Mouse (Mus musculus) forebrain, embryonic 15.5 days (tissue): ENCODE measurements around the gene Cpsf4l. TPM values are rescaled to one million over a fixed set of nuclear protein-coding genes. Genes with fewer than 3 reads are reported as not detected.

Experiments
- ATAC-seq: fragments of 200-750 bp; cut with Nextera tagmentation; replicated peaks from 2 replicates; pipeline ENCODE4 v1.8.0; 2017; ENCODE audit warnings: mild to moderate bottlenecking, moderate TSS enrichment, moderate library complexity
- H3K27ac ChIP-seq: fragments of 300-500 bp; sonication (generic); replicated peaks from 2 replicates; pipeline ENCODE4 v1.5.1; 2015; ENCODE audit warnings: mild to moderate bottlenecking, inconsistent platforms
- H3K27me3 ChIP-seq: fragments of 300-500 bp; sonication (generic); 2 replicates; pipeline ENCODE4 v1.6.1; 2015; ENCODE audit warnings: inconsistent platforms
- H3K36me3 ChIP-seq: fragments of 300-500 bp; sonication (generic); 2 replicates; pipeline ENCODE4 v1.6.1; 2015; ENCODE audit warnings: mild to moderate bottlenecking, inconsistent platforms
- H3K4me1 ChIP-seq: fragments of 300-500 bp; sonication (generic); 2 replicates; pipeline ENCODE4 v1.6.1; 2015; ENCODE audit warnings: inconsistent platforms
- H3K4me2 ChIP-seq: fragments of 300-500 bp; sonication (generic); replicated peaks from 2 replicates; pipeline ENCODE4 v1.6.1; 2015; ENCODE audit warnings: mild to moderate bottlenecking, inconsistent platforms
- H3K4me3 ChIP-seq: fragments of 300-500 bp; sonication (generic); 2 replicates; pipeline ENCODE4 v1.5.1; 2015; ENCODE audit warnings: mild to moderate bottlenecking, inconsistent platforms
- H3K9ac ChIP-seq: fragments of 300-500 bp; sonication (generic); replicated peaks from 2 replicates; pipeline ENCODE4 v1.6.1; 2015; ENCODE audit warnings: mild to moderate bottlenecking, inconsistent platforms
- H3K9me3 ChIP-seq: fragments of 300-500 bp; sonication (generic); 2 replicates; pipeline ENCODE4 v1.6.1; 2016; ENCODE audit warnings: inconsistent platforms
- WGBS: fragments of 180-500 bp; shearing (Covaris S2); methylation state at CpG from one replicate; pipeline ENCODE4 v1.1.7; 2015; ENCODE audit warnings: mixed read lengths; 5-methylcytosine and 5-hydroxymethylcytosine counted together
- polyA plus RNA-seq: library from polyadenylated mRNA; unstranded; fragments of >200 nt; fragmentation: Nextera tagmentation; extraction: Ambion mirVana; gene quantifications from 2 replicates; pipeline ENCODE4 v1.2.1, GENCODE M21; 2015

The Cpsf4l gene
- polyA plus RNA-seq, 1 experiment from 2014 or later: 0.38 TPM

DNA sequence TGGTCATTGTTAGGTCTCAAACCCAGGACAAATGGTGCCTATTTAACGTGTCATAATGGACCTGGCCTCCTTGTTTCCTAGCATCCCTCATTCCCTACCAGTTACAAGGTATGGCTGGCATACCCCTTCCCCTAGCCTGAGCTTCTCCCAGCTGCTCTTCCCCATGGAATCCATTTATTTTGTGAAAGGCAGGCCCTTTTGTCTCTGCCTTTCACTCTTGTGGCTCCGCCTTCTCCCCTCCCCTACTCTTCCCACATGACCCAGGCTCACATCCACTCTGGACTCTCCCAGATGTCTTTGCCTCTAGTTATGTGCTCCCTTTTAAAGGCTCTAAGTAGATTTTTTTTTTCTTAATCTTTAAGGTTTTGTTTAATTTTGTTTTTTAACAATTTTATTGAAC, 22.8 kb downstream of the Cpsf4l start:
- H3K9ac ChIP-seq: no peak overlapping the region; the same call in 1 of the 2 replicates
- H3K36me3 ChIP-seq: peaks cover 32% of the 10 kb centered on the region
- H3K9me3 ChIP-seq: no peaks in the 10 kb centered on the region
- 29% methylated on average over 2 of the region's 2 CpGs for whole genome bisulfite sequencing
- no peak for ATAC-seq
- 0 out of 2 replicates have a peak overlapping the region, but pooled peaks have one; percentile 10 for H3K4me2 ChIP-seq
- no peaks in the 10 kb centered on the region for H3K27me3 ChIP-seq
- H3K4me1 ChIP-seq: peaks cover 35% of the 10 kb centered on the region
- no peak overlapping the region for H3K4me3 ChIP-seq
- H3K27ac ChIP-seq: 0 out of 2 replicates have a peak overlapping the region, but pooled peaks have one; percentile 14

GRCm38 (mm10) chr11:113684707-113685426, 24.9 kb downstream of the Cpsf4l start:
- H3K4me3 ChIP-seq: peak overlapping the region; percentile 87
- H3K9me3 ChIP-seq: no peaks in the 10 kb centered on the region
- no peaks in the 10 kb centered on the region for H3K27me3 ChIP-seq
- peaks cover 21% of the 10 kb centered on the region for H3K36me3 ChIP-seq
- peak overlapping the region; percentile 74 for H3K9ac ChIP-seq
- no peak for ATAC-seq
- H3K4me1 ChIP-seq: peaks cover 50% of the 10 kb centered on the region
- H3K4me2 ChIP-seq: peak overlapping the region; percentile 98
- H3K27ac ChIP-seq: peak overlapping the region; percentile 92; the same call in 1 of the 2 replicates
- WGBS: 43% methylated on average over 25 of the region's 25 CpGs

GRCm38 (mm10) chr11:113683957-113684706, 25.7 kb downstream of the Cpsf4l start, which contains the start of the genes Fam104a and D11Wsu47e:
Gene Fam104a (minus strand): TSS chr11:113684155.
Gene D11Wsu47e (plus strand): TSS chr11:113684412.
- no peaks in the 10 kb centered on the region for H3K9me3 ChIP-seq
- peaks cover 52% of the 10 kb centered on the region for H3K4me1 ChIP-seq
- H3K36me3 ChIP-seq: peaks cover 16% of the 10 kb centered on the region
- no peaks in the 10 kb centered on the region for H3K27me3 ChIP-seq
- peak within 1 kb of the TSS; percentile 87 for H3K4me3 ChIP-seq
- peak within 1 kb of the TSS; percentile 92 for H3K27ac ChIP-seq
- ATAC-seq: peak; percentile 96
- H3K9ac ChIP-seq: peak within 1 kb of the TSS; percentile 74
- peak within 1 kb of the TSS; percentile 98 for H3K4me2 ChIP-seq
- under 1% methylated on average over 73 of the region's 73 CpGs for WGBS

- peaks cover 52% of the 10 kb centered on the region for H3K4me1 ChIP-seq
- H3K36me3 ChIP-seq: peaks cover 11% of the 10 kb centered on the region
- ATAC-seq: peak; percentile 81; the same call in 1 of the 2 replicates
- H3K4me3 ChIP-seq: peak overlapping the region; percentile 87
- H3K27ac ChIP-seq: peak overlapping the region; percentile 92
- H3K4me2 ChIP-seq: peak overlapping the region; percentile 98
- under 1% methylated on average over 38 of the region's 38 CpGs for WGBS
- H3K27me3 ChIP-seq: no peaks in the 10 kb centered on the region
- no peaks in the 10 kb centered on the region for H3K9me3 ChIP-seq
- H3K9ac ChIP-seq: peak overlapping the region; percentile 74
Measured at GRCm38 (mm10) chr11:113683627-113683956, 26.2 kb downstream of the Cpsf4l start.

DNA sequence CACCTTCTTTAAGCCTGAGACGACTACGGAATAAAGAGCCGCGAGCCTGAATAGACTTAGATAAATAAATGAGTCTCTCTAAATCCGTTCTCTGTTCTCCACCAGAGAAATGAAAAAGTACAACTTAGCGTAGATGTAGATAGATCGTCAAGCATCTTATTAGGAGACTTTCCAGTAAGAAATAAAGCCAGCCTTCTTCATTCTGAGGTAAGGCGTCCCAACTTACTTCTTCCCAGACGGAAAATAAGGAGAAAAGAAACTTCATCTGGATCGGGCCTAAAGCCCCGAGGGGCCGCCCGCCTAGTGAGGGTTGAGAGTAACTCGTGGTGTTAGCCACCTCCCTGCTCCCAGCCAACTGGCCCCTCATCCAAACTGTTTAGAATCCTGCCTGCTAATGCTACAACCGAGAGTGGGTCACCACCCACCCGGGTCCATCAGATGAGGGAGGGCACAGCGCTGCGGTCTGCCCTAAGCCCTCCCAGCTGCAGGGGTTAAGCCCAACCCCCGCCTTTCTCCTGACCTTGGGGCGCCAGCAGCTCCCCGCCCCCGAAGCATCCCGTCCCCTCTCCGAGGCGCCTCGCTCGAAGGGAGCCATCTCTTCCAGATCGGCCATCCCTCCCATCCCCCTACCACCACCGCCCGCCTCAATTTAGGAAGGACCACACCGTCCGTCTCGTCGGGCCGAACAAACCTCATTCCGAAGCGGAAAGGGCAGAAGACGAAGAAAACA, 26.8 kb downstream of the Cpsf4l start:
- Histone ChIP-seq H3K27ac (peak overlapping the region; percentile 92), H3K9me3 (no peaks in the 10 kb centered on the region), H3K4me1 (peaks cover 55% of the 10 kb centered on the region), H3K4me2 (peak overlapping the region; percentile 98), H3K9ac (peak overlapping the region; percentile 74), H3K27me3 (no peaks in the 10 kb centered on the region), H3K4me3 (peak overlapping the region; percentile 87), H3K36me3 (peaks cover 6% of the 10 kb centered on the region)
- 2% methylated on average over 38 of the region's 38 CpGs for WGBS
- ATAC-seq: peak; percentile 21

- Histone ChIP-seq H3K27me3 (no peaks in the 10 kb centered on the region), H3K27ac (no peak overlapping the region), H3K4me3 (peak overlapping the region; percentile 87), H3K36me3 (peaks cover 2% of the 10 kb centered on the region), H3K4me2 (peak overlapping the region; percentile 98), H3K4me1 (peaks cover 53% of the 10 kb centered on the region), H3K9ac (0 out of 2 replicates have a peak overlapping the region, but pooled peaks have one; percentile 32), H3K9me3 (no peaks in the 10 kb centered on the region)
- no peak for ATAC-seq
Measured at GRCm38 (mm10) chr11:113681979-113682378, 27.8 kb downstream of the Cpsf4l start.

DNA sequence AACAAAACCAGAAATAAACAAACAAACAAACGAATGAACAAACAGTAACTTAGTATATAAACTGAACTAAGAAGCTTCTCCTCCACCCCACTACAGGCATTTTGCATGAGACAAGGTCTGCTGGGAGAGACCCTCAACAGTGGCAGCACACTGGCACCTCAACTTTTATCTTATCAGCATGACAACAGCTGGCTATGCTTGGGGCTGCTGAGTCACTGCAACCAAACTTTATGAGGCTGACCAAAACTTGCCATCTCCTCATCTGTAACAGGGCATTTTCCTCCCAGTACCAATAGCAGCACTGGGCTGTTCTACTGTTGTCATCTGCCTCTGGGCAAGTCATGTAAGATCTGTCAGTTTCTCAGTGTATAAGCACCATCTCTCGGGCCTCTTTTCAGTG, 28.9 kb downstream of the Cpsf4l start:
- H3K4me2 ChIP-seq: no peak overlapping the region
- no peak overlapping the region for H3K27ac ChIP-seq
- no peak overlapping the region for H3K4me3 ChIP-seq
- no peaks in the 10 kb centered on the region for H3K9me3 ChIP-seq
- ATAC-seq: no peak
- WGBS: 95% methylated on average over 2 of the region's 2 CpGs
- H3K9ac ChIP-seq: 0 out of 2 replicates have a peak overlapping the region, but pooled peaks have one; percentile 13
- no peaks in the 10 kb centered on the region for H3K27me3 ChIP-seq
- peaks cover 44% of the 10 kb centered on the region for H3K4me1 ChIP-seq
- H3K36me3 ChIP-seq: peaks cover 13% of the 10 kb centered on the region

DNA sequence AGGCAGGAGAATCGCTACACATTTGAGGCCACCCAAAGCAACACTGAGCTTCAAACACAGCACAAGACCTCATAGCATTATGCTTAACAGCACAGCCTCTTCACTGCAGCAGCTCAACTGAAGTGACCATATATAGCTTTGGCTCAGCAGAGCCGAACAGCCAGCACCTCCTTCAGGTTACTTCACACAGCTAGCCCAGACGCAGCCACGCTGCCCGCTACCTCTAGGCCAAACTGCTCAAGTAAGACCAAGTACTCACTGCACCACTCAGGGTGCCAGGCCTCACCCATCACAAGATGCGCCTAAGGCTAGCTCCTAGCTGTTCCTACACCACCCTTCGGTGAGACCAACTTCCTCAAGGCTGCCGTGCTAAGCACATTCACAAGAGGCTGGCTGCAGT, 31.4 kb downstream of the Cpsf4l start:
- Histone ChIP-seq H3K27me3 (no peaks in the 10 kb centered on the region), H3K4me3 (no peak overlapping the region), H3K4me2 (no peak overlapping the region), H3K4me1 (peaks cover 37% of the 10 kb centered on the region), H3K9ac (no peak overlapping the region), H3K9me3 (no peaks in the 10 kb centered on the region), H3K36me3 (peaks cover 24% of the 10 kb centered on the region), H3K27ac (no peak overlapping the region)
- no peak for ATAC-seq
- WGBS: 90% methylated on average over 8 of the region's 8 CpGs

DNA sequence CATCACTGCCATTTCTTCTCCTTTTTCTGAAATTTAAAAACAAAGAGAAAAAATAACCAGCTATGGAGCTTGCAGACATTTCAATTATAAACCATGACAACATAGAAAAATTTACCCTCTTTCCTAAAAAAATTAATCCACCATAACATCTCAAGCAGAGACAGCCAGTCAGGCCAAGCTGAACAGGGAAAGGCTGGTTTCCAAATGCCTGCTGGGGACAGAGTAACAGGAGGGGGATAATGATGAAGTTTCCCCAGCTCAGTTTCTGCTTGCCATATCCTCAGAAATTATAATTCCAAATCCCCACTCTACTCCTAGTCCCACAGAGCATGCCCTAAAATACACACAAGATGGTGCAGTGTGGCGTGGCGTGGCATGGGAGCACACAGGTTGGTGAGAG, 32.4 kb downstream of the Cpsf4l start:
- ATAC-seq: no peak
- H3K27me3 ChIP-seq: no peaks in the 10 kb centered on the region
- no peak overlapping the region for H3K9ac ChIP-seq
- H3K4me3 ChIP-seq: no peak overlapping the region
- no peak overlapping the region for H3K27ac ChIP-seq
- no peaks in the 10 kb centered on the region for H3K9me3 ChIP-seq
- 94% methylated on average over 2 of the region's 2 CpGs for WGBS
- no peak overlapping the region for H3K4me2 ChIP-seq
- H3K4me1 ChIP-seq: peaks cover 32% of the 10 kb centered on the region
- peaks cover 33% of the 10 kb centered on the region for H3K36me3 ChIP-seq

DNA sequence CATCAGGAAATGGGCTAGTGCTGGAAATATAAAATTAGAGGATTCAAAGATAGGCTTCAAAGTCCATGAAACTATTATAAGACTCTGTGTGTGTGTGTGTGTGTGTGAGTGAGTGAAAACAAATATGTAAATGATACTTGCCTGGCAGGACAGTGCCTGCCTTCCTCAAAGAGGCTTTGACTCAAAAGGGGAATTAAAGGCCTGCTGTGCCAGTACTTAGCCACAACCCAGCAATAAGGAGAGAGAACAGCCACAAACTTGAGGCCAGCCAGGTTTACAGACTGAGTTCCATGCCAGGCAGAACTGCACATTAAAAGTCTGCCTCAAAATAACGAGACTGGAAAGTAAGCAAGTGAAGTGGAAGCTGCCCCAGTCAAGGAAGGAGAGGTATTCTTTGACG, 33.0 kb downstream of the Cpsf4l start:
- peaks cover 27% of the 10 kb centered on the region for H3K4me1 ChIP-seq
- H3K27me3 ChIP-seq: no peaks in the 10 kb centered on the region
- H3K36me3 ChIP-seq: peaks cover 36% of the 10 kb centered on the region
- 48% methylated on average over 2 of the region's 2 CpGs for WGBS
- H3K9me3 ChIP-seq: no peaks in the 10 kb centered on the region
- ATAC-seq: no peak
- no peak overlapping the region for H3K4me3 ChIP-seq
- H3K9ac ChIP-seq: no peak overlapping the region
- H3K27ac ChIP-seq: no peak overlapping the region
- H3K4me2 ChIP-seq: no peak overlapping the region

GRCm38 (mm10) chr11:113674595-113674994, 35.2 kb downstream of the Cpsf4l start:
- WGBS: 92% methylated on average over 5 of the region's 5 CpGs
- H3K36me3 ChIP-seq: peaks cover 41% of the 10 kb centered on the region

DNA sequence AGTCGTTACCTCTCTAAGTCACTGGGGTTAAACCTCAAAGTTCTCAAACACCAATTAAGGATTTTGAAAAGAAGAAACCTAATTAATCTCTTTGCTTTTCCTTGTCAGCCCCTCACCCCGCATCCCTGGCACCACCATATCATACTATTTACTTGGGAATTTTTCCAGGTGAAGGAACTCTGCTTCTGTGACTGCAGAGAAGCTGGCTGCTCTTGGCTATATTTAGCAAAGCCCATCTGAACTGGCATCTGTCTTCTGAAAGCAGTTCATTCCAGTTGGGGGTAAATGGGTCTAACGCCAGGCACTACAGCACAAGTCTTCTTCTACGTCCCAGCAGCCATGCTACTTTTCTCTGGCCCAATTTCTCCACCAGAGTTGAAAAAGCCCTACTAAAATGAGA, 36.2 kb downstream of the Cpsf4l start:
- ATAC-seq: no peak
- H3K4me1 ChIP-seq: peaks cover 12% of the 10 kb centered on the region
- 0 out of 2 replicates have a peak overlapping the region, but pooled peaks have one; percentile 23 for H3K27ac ChIP-seq
- no peak overlapping the region for H3K9ac ChIP-seq
- peaks cover 41% of the 10 kb centered on the region for H3K36me3 ChIP-seq
- WGBS: 70% methylated on average over 4 of the region's 4 CpGs
- H3K4me2 ChIP-seq: no peak overlapping the region
- no peak overlapping the region for H3K4me3 ChIP-seq
- H3K9me3 ChIP-seq: no peaks in the 10 kb centered on the region
- no peaks in the 10 kb centered on the region for H3K27me3 ChIP-seq

More at GRCm38 (mm10) chr11:113674595-113674994, 35.2 kb downstream of the Cpsf4l start:
- Histone ChIP-seq H3K4me3 (no peak overlapping the region), H3K27ac (no peak overlapping the region), H3K9me3 (no peaks in the 10 kb centered on the region), H3K4me1 (peaks cover 12% of the 10 kb centered on the region), H3K27me3 (no peaks in the 10 kb centered on the region), H3K9ac (no peak overlapping the region), H3K4me2 (no peak overlapping the region)
- no peak for ATAC-seq
